Mouse (Mus musculus) left cerebral cortex, postnatal 10 days (tissue): Measurements from ENCODE around the gene Hoxd12. TPM values are rescaled to one million over a fixed set of nuclear protein-coding genes. Genes with fewer than 3 reads are reported as not detected.

Experiments used
- DNase-seq, 2 experiments: peaks; one replicate each; pipeline ENCODE4 v3.0.0; 2021 to 2022; ENCODE audit warnings: low spot score in 2 of 2, mixed read lengths in 1 of 2; ENCODE audit errors: extremely low spot score in 1 of 2
- intact Hi-C: fragments of 180-260 bp; cut with DNase I; formaldehyde crosslinking; loops from one replicate; pipeline ENCODE4 v1.15.1; 2025
- total RNA-seq, 2 experiments: library from RNA; stranded (reverse); gene quantifications; 2 replicates each; pipeline ENCODE4 v1.2.3; 2021

Hoxd12 gene
- total RNA-seq, result not detected

DNA sequence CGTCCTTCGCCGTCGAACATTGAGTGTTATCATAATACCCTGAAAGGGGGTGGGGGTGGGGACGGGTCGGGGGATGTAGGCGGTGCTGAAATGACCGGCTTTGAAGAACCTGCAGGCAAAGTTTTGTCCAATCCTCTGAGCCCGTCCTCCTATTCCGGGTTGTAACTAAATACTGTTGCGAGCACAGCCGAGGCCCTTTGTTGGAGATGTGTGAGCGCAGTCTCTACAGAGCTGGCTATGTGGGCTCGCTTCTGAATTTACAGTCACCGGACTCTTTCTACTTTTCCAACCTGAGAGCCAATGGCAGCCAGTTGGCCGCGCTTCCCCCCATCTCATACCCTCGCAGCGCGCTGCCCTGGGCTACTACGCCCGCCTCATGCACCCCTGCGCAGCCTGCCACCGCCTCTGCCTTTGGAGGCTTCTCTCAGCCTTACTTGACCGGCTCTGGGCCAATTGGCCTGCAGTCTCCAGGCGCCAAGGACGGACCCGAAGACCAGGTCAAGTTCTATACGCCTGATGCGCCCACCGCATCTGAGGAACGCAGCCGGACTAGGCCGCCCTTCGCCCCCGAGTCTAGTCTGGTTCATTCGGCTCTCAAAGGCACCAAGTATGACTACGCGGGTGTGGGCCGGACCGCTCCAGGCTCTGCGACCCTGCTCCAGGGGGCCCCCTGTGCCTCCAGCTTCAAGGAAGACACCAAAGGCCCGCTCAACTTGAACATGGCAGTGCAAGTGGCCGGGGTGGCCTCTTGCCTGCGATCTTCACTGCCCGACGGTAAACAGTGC is at the start of gene Hoxd12:
Gene Hoxd12 (plus strand): TSS at position 133 of the 785 bp plus-strand sequence.
- intact Hi-C loops, result no loop called here

DNA sequence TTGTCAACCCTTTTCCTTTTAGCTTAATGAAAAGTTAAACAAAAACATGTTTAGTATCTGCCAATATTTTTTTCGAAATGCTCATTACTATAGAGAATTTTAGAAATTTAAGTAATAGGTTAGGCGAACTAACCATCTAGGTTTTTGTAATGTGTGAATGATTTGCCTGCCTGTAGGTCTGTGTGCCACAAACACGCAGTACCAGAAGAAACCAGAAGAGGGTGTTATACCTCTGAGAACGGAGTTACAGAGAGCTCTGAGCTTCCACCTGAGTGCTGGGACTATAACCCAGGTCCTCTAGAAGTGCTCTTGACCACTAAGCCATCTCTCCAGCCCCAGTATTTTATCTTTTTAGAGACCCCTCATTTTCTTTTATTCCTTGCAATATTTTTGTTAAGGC is 39.4 kb upstream of the Hoxd12 start:
- DNase-seq, result no peak
- intact Hi-C loops, result no loop called here

More for the DNA sequence above, at the start of gene Hoxd12:
- no peak for DNase-seq

GRCm38 (mm10) chr2:74642431-74642830 is 32.4 kb upstream of the Hoxd12 start:
- intact Hi-C loops, result no loop called here
- no peak for DNase-seq

GRCm38 (mm10) chr2:74645631-74646030 is 29.2 kb upstream of the Hoxd12 start:
- no peak for DNase-seq
- intact Hi-C loops, result no loop called here

DNA sequence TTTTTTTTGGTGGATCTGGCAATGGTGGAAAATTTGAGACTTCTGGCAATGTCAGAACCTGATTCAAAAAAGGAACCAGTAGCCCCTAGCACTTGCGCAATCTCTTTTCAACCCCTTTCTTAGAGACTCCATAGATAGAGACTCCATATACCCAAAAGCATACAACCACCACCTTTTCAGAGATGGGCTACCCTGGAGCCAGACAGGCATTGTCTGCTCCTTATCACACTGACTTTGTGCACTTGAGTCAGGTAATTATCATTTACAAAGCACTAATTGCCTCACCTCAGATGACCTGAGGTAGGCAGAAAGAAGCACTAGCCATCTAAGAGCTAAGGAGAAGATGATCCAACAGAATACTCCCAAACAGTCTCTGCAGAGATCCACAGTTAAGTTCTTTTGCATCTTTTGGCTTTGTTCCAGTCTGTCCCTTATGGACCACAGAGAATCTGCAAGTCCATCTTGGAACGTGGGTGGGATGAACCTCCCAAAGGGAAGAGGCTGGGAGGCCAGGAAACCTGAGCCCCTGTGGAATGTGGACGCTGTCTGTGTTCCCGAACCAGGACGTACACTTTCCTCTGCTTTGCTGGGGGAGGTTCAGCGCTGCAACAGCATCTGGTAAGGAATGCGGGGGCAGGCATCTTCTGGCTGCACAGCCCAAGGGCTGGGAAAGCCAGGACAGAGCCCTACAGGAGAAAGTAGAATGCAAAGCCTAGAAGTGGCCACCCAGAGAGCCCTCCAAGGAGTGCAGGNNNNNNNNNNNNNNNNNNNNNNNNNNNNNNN is 27.5 kb upstream of the Hoxd12 start:
- DNase-seq, result no peak
- intact Hi-C loops, result no loop called here

DNA sequence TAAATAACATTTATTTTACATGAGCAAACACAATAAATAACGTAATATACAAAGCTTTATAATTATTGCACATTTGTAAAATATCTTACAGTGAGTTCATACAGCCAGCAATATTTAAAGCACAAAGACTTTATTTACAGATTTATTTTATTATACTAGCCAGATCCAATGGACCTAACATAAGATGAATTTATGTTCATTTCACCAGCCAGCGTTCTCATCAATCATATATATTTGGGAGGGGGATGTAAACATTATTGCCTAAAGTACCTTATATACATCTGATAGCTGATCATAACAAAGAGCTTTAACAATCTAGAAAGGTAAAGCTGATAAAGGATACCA is 21.8 kb upstream of the Hoxd12 start:
- DNase-seq, result no peak
- intact Hi-C loops, result no loop called here

DNA sequence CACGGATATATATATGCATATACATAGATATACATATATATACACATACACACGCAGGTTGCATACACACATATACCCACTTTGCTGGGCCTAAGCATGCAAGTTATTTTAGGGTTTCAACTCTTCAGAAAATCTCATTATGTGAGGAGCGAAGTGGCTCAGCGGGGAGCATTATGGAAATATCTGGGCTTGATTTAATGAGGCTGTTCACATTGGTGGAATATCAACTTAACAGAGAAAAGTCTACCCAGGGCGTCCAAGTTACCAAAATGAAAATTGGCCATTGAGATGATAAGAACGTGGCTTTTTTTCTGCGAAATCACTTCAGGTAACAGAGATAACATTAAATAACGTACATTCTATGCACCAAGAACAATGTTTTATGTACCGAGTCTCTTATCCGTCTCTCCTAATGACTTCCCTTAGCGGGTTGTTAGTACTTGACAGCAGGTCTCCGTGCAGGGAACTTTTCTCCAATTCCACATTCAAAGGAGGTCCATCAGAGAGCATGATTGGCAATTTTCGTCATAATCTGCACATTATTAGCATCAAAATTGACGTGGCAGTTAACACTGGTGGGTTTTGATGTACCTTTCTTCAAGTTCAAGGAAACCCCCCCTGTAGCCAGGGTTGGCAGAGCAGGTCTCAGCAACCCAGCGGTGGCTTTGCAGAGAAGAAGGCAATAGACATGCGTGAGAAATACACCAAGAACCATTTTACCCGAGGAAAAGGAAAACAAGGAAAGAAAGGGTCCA is 20.9 kb upstream of the Hoxd12 start:
- intact Hi-C loops, result loop anchor here (2.0 kb wide), 1 partner anchor 353 kb away; no protein-coding TSS in a partner anchor
- DNase-seq, result no peak

- no peak for DNase-seq
- intact Hi-C loops, result loop anchor here (2.0 to 5.0 kb wide), 2 partner anchors 37 to 354 kb away; partner anchors contain the start of gene Hoxd10
These were observed 19.9 kb upstream of the Hoxd12 start for GRCm38 (mm10) chr2:74654743-74655419.

GRCm38 (mm10) chr2:74655420-74655781 is 19.4 kb upstream of the Hoxd12 start:
- DNase-seq, result peak in 1 of 2 experiments; percentile 50
- intact Hi-C loops, result loop anchor here (2.0 to 5.0 kb wide), 2 partner anchors 37 to 355 kb away; partner anchors contain the start of gene Hoxd10

GRCm38 (mm10) chr2:74655821-74656631 is 18.8 kb upstream of the Hoxd12 start:
- intact Hi-C loops, result loop anchor here (2.0 to 5.0 kb wide), 2 partner anchors 36 to 355 kb away; partner anchors contain the start of gene Hoxd10

DNA sequence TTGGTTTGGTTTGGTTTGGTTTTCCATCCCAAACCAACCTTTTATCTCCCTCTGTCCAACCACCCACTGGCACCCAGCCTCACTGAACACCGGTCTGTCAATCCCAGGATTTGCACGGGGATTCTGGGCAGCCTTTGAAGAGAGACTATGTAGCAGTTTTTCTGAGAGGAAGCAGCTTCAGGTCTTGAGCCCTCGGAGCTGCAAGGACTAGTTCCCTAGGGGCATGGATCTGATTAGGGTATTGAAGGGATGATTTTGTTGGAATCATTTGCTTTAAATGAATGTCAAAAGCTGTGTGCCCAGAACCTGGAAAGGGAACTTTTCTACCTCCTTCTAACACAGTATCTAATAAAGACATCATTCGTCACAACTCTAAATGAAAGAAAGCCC is 18.2 kb upstream of the Hoxd12 start:
- intact Hi-C loops, result loop anchor here (5.0 kb wide), 1 partner anchor 36 kb away; the partner anchor contains the start of gene Hoxd10

More at GRCm38 (mm10) chr2:74655821-74656631, 18.8 kb upstream of the Hoxd12 start:
- no peak for DNase-seq

DNA sequence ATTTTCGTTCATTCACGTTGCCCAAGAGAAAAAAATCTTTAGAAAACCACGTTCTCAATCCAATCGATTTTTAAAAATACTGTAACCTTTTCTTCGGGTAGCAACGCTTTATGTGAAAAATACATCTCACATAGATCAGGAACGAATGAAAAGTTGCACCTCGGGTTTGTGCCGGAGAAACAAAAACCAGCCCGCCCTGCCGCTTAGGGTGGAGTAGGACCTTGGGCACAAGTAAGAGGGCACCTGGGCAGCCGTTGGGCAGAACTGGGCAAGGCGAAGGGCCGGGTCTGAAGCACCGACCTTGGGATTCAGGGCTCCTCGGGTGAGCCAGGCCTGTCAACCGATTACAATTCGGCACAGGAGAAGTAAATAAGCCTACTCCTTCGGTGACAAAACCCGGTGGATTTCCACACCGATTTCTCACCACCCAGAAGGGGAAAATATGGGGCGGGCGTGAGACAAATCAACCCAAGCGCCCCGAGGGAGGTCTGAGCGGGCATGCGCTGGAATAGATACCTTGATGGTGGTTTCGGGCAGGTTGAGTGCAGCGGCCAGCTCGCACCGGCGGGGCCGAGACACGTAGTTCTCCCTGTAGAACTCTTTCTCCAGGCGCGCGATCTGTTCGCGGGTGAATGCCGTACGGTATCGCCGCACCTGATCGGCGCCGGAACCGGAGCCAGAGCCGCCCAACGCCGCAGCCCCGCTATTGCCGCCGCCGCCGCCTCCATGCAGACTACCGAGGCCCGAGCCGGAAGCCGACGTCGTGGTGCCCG is 17.4 kb upstream of the Hoxd12 start:
- intact Hi-C loops, result loop anchor here (5.0 kb wide), 1 partner anchor 35 kb away; the partner anchor contains the start of gene Hoxd10
- no peak for DNase-seq

More for the DNA sequence above, 18.2 kb upstream of the Hoxd12 start:
- DNase-seq, result no peak

DNA sequence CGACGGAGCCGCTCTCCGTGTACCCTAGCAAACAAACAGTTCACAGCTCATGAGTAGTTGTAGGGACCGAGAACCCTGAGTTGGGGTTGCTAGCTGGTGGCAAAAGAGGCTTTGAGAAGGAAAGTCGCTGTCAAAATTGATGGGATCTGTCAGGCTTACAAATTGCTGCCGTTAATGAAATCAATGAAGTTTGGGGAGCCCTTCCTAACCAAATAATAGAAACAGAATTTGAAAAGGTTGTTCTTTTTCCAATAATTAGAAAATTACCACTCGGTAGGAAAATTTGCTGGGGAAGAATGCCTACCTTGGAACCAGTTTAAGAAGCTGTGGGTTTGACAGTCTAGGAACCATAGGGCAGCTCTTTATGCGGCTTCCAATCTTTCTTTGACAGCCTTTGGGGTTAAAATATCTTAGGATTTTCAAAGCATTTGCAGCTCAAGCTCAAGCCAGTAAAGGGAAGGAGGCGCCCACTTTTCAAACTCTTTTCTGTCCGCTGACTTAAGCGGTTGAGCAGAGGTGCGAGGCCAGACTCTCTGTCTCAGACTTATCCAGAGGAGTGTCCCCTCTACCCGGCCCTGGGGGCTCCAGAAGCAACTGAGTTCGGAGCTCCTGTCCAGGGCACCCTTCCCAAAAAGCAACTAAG is 16.7 kb upstream of the Hoxd12 start:
- intact Hi-C loops, result loop anchor here (5.0 kb wide), 1 partner anchor 34 kb away; the partner anchor contains the start of gene Hoxd10

DNA sequence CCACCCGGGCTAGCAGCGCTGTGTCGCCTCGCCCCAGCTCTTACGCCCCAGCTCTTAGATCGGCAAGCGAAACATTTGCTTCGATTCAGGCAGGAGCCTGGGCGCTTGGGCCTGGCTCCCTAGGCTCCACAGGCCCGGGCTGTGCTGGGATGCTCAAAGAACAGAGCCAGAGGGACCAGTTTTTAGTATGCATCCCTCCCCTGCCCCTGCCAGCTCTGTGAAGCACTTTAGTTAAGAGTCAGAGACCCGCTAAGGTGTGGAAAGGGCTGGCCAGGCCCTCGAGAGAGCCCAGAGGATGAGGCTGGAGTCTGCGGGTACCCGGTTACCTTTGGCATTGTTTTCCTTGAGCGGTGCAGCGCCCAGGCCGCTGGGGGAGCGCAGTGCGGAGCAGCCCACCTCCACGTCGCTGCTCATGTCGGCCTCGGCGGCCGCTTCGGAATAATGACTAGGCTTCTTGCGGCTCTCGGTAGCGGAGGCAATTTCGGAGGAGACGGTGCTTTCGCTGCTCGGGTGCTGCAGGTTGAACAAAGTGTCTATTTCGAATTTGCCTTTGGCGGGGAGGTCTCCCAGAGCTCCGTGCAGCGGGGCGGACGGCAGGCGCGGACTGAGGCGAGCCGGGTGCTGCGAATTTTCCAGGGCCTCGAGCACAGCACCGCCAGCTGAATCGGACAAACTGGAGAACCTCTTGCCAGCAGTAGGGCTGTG is 16.0 kb upstream of the Hoxd12 start:
- intact Hi-C loops, result loop anchor here (5.0 kb wide), 1 partner anchor 33 kb away; the partner anchor contains the start of gene Hoxd10
- DNase-seq, result no peak

More for the DNA sequence above, 16.7 kb upstream of the Hoxd12 start:
- DNase-seq, result no peak

GRCm38 (mm10) chr2:74659507-74660005 is 15.3 kb upstream of the Hoxd12 start, which contains the start of gene Evx2:
TSS of gene Evx2 (minus strand) at chr2:74659557.
- intact Hi-C loops, result loop anchor here (5.0 kb wide), 4 partner anchors 33 to 1112 kb away; partner anchors contain the start of gene Hoxd10

More at GRCm38 (mm10) chr2:74659507-74660005, 15.3 kb upstream of the Hoxd12 start, which contains the start of gene Evx2:
- DNase-seq, result no peak
